Mouse (Mus musculus) heart, adult 2 months (tissue): ENCODE measurements around the gene Aarsd1.

ENCODE experiments used
- CTCF ChIP-seq: fragments of 200-600 bp; IDR thresholded peaks from 2 replicates; pipeline ENCODE4 v1.8.1; 2022; ENCODE audit warnings: antibody characterized with exemption, mild to moderate bottlenecking, moderate library complexity
- POLR2A ChIP-seq: fragments of 200-500 bp; IDR thresholded peaks from 2 replicates; pipeline ENCODE4 v1.6.1; 2011; ENCODE audit warnings: mild to moderate bottlenecking, low read depth, low read length, control low read depth; ENCODE audit not compliant: insufficient read depth

GRCm38 (mm10) chr11:101457631-101458030 is 40.2 kb upstream of the Aarsd1 start:
- TF ChIP-seq POLR2A, result no peak
- no peak for TF ChIP-seq CTCF
